Mouse (Mus musculus) left cerebral cortex, postnatal 36 days (tissue): Measurements from ENCODE around the gene Usp53. TPM values are rescaled to one million over a fixed set of nuclear protein-coding genes. Genes with fewer than 3 reads are reported as not detected.

Experiments
- DNase-seq, 2 experiments: peaks; one replicate each; pipeline ENCODE4 v3.0.0; 2021 to 2022; ENCODE audit warnings: low spot score in 2 of 2, mixed read lengths in 1 of 2
- intact Hi-C: fragments of 180-260 bp; cut with DNase I; formaldehyde crosslinking; loops from one replicate; pipeline ENCODE4 v1.15.1; 2025
- total RNA-seq, 2 experiments: library from RNA; stranded (reverse); gene quantifications; 2 replicates each; pipeline ENCODE4 v1.2.3; 2021

Gene Usp53
- 10 to 100 TPM; 21.7 to 32.7 TPM for total RNA-seq

DNA sequence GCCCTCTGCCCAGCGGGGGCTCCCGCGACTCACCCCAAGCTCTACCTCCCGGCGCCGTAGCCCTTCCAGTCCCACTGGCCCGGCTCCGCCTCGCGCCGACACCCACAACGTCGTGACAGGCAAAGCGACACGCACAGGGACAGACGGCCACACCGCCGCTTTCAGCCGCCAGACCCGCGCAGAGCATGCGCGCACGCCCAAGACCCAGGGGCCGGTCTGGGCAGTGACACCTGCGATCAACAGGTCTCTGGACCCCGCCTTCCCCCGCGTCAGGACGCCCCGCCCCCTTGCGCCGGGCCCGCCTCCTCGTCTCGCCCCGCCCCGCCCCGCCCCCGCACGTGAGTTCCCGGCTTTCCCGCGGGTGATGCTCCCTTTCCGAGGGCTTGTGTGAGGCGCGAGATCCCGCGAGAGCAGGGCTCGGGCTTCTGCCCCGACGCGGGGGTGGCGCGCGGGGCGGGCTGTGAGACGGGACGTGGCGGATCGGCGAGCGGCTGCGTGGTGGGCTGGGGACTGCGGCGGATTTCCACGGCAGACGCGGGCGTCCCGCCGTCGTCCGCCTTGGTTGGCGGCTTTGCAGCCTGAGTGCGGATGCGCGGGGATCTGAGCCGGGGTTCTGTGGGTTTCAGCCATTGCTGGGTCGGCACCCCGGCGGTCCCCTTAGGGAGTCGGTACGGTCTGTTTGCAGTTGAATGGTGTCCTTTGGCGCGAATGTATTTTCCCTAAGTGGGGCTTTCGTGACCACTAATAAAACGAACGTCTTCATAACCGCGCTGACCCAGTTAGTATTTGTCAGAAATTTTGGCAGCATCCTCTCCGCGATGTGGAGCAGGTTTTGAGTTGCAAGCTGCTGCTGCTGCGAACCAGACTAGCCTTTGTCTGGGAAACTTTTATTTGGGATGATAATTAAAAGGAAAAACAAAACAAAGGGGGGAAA is at the start of gene Usp53:
TSS of gene Usp53 (minus strand) at position 262 of the 934 bp plus-strand sequence.
- intact Hi-C loops: loop anchor here (5.0 kb wide), 2 partner anchors 62 to 118 kb away; partner anchors contain the start of gene 1810037I17Rik
- DNase-seq: peak; percentile 94 to 97

DNA sequence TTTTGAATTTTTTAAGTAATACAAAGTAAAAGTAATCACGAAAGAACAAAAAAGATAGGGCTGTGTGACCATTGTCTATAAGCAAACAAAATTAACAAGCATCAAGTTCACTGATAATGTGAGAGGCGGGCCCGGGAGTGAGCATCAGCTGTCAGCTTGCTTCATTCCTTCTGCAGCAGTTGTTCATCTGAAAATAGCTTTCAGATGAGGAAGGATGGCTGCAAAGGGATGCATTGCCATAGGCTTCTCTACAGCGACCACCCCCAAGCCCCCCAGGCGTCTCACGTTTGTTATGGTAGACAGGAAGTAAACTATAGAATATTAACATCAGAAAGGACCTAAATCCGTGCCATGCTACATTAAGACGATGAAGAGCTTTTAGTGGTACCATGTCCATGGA is 49.5 kb upstream of the Usp53 start:
- no peak for DNase-seq
- intact Hi-C loops: no loop called here

DNA sequence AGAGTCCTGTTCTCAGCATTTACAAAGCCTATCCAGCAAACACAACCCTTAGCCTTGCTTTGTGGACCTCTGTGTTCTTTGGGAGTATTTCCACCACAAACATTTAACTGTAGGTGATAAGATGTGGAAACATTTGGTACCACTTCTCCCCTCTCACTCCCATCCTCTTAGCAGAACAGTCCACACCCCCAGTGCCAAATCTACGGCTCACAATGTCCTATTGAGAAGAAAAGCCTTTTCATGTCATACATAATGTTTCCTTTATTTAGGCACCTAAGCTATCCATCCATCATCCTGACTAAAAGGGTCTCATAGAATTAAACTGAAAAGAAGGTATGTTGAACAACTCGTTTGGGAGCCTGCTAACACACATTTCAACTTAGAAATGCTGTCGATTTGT is 41.3 kb upstream of the Usp53 start:
- DNase-seq: no peak
- intact Hi-C loops: no loop called here

DNA sequence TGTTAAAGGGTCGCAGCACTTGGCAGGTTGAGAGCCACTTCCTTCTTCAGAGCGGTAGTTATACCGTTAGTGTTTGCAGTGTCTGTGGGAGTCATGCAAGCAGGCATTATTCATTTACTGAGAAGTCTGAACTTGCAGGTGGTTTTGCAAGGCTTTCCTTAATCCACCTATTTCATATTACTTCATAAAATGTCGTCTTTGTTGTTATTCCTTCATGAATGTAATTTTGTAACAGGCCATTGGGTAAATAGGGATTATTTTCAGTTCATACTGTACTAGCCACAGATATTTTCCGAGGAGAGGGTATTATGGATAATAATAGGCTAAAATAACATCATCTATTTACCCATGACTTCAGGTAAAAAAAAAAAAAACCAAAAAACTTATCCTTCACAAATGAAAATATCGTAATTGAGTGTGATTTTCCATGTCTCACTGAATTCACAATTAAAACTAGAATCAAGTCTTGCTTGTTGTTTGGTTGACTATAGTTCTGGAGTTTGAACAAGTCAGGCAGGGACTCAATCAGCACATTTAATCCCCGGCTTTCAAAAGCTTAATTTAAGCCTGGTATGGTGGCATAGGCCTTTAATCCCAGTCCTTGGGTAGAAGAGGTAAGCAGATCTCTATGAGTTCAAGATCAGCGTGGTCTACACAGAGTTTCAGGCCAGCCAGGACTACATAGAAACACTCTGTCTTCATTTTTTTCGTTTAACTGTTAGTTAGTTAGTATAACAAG is 40.4 kb upstream of the Usp53 start:
- DNase-seq: no peak
- intact Hi-C loops: no loop called here

DNA sequence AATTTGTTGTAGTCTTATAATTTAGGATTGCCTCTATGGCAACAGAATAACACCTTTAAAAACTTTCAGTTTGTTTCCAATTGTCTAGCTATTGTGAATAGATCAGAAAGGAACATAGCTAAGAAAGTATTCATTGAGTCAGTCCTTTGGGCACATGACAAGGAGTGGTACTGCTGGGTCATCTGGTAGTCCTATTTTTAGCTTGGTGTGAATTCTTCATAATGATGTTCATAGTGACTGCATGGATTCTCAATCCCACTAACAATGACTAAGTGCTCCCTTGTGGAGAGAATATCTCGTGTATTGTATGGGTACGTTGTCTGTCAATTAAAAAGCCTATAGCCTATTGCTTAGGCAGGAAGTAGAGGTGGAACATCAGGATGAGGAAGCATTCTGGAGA is 34.5 kb upstream of the Usp53 start:
- DNase-seq: no peak
- intact Hi-C loops: no loop called here

DNA sequence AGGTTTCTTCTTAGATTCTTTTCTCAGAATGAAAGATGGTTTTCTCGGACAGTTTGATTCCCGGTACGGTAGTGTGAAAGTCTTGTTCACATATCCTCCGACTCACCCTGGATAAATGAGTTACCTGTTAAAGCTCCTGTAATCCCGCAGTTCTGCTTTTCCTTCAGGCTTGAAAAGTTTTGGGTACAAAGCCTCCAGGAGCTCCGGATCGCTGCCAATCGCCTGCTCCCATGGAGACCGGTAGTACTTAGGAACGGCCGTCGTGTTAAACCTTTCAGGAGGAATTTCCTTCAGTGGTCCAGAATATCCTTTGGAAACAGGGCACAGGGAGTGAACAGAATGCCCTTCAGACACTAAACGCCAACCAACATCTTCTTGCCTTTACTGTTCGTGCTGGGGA is 29.2 kb upstream of the Usp53 start:
- DNase-seq: no peak
- intact Hi-C loops: no loop called here

DNA sequence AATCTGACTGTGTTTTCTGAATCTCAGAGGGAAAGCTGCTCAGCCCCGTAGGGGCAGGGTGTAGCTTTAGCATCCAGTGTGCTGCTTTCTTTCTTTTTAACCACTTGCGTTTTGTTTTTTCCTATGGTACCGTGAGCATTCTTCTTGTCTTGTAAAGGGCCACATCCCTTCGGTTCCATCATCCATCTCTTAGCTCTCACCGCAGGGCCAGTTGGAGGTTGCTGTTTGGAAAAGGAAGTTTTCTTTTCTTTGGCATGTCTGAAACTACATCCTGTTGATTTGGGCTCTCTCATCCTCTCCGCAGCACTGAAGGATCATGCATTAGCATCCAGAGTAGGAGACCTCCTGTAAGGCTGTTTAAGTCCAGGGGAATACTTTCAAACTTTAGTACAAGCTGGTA is 25.1 kb upstream of the Usp53 start:
- intact Hi-C loops: no loop called here
- DNase-seq: no peak

DNA sequence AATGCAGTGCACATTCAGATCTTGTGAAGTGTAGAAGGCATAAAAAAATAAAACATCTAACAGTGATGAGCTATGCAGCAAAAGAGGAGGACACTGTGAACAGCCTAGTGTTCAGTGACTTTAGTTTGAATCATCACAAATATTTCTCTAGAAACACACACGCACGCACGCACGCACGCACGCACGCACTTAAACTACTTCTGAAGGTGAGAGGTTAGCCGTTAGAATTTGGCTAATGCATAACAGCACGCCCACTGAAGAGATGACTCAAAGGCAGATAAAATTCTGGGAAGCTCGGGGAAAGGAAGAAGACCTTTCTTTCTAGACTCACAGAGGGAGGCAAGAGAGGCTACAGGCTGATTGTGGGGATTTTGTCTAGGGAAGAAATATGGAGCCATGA is 23.1 kb upstream of the Usp53 start:
- DNase-seq: no peak
- intact Hi-C loops: no loop called here

DNA sequence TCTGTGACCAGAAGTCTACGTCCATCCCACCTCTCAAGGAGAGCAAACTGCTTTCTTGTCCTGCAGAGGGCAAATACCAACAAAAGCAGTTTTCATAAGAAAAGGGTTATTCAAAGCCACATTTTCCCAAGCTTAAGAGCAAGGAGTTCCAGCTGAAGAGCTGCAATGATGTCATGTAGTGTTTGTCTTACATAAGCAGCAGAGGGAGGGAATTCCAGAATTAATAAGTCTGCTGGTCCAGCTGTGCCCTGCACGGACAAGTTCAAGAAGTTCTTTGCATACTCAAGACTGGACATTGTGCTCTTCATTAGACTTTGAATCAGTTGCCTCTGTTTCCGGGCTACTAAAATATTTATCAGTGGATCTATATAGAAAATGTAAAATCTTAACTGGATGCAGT is 16.7 kb upstream of the Usp53 start:
- DNase-seq: no peak
- intact Hi-C loops: no loop called here

DNA sequence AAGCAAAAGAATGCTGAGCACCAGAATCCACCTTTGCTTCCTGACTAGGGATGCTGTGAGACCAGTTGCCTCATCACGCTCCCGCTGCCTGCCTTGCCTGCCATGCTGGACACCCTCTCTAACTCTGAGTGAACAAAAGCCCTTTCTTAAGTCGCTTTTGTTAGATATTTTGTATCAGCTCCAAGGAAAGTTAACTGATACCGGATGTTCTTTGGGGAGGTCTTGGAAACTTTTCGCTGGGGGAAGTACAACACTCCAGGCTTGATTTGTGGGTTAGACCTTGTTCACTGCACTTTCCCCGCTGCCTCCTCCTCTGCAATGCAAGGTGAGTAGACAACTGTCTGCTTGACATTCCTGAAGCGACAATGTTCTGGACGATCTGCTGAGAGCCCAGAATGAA is 14.2 kb upstream of the Usp53 start:
- no peak for DNase-seq

DNA sequence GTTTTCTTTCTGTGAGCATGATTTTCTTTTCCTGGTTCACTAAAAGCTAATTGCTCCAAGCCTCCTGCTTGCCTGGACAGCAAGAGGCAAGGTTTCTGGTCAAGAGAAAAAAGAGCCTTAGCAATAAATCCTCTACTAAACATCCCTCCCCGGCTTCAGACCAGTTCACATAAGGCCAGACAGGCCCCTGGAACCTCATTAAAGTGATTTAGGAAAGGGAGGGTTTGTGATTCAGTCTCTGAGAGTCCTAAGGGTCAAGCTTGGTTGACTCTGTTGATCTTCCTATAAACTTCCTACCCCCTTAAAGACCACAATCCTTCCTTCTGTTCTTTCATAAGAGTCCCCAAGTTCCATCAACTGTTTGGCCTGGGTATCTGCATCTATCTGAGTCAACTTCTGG is 12.7 kb upstream of the Usp53 start:
- no peak for DNase-seq
- intact Hi-C loops: no loop called here

More for the DNA sequence above, 14.2 kb upstream of the Usp53 start:
- intact Hi-C loops: no loop called here

DNA sequence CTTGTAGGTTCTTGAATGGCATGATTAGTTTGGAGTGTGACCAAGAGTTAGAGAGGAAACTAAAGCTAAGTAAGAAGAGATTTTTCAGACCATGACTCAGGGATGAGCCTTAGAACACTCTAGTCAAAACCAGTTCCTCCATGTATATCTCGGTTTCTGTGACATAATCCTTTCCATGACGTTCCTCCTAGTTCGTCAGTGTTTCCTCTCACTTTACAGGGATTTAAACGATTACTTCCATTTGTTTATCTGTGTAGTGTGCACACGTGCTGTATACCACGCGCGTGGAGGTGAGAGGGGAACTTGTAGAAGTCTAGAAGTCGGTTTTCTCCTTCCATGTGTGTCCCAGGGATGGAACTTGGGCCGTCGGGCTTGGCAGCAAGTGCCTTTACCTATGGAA is 2.6 kb upstream of the Usp53 start:
- intact Hi-C loops: no loop called here
- DNase-seq: no peak

DNA sequence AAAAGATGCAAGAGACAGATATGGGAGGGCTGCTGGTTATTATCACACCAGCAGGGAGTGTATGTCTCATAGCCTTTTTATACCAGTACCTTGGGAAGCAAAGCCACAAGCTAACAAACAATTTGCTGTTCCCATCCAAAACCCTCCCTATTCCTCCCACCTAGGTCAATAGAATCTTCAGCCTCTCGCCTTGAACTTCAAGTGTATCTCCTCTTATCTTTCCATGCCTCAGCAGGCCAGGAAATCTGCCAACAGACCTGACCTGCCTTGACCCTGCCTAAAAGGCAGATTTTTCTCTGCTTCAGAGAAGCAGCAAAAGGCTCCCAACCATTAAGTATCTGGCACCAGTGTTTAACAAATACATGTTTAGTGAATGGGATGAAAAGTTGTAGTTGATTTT is 2.1 kb upstream of the Usp53 start:
- no peak for DNase-seq
- intact Hi-C loops: no loop called here

DNA sequence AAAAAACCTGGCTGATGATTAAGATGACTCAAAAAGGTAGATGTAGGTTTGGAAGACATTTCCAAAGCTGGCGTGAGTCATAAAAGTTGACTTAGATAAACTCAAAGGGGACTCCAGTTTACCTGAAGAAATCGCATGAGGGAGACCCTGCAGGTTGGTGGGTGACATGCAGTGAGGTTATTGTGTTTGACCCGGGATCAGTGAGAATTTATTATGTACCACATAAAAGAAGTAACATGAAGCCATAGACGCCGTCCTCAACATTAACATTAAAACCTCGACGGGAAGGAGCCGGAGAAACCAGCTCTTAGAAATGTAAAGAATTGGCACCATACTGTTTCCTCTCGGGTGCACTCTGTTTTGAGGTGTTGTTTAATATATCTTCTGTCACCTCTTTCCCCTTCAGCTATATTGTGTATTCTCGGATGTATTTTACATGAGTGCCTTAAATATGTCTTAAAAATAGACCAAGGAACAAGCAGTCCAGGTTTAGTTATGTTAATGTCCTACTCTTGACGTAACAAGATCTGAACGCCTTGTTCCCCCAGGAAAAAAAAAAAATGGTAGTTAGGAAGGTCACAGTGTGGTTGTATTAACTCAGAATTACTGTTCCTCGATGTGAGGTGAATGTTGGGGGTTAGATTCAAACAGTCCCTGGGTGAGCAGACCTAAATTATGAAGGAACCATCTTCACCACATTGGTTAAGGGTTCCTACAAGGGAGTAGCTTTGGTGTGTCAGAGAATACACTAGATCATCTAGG is 1.1 kb upstream of the Usp53 start:
- intact Hi-C loops: no loop called here

DNA sequence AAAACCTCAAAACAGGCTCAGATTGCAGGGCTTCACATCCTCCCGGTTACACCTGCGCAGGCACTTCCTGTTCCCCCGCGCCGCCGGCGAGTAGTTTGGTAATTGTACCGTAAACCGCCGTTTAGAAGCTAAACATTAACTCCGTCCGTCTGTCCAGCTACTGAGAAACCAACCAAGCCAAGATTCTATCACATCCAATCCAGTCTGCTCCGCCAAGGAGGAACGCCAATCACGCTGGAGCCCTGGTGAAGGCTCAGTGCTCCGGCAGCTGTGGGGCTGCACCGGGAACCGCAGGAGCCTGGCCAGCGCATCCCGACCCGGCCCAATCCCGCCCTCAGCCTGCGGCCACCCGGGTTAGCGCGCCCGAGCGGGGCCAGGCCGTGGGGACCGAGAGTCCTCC is 461 bp downstream of the Usp53 start:
- DNase-seq: no peak
- intact Hi-C loops: loop anchor here (5.0 kb wide), 2 partner anchors 62 to 118 kb away; partner anchors contain the start of gene 1810037I17Rik

More for the DNA sequence above, 1.1 kb upstream of the Usp53 start:
- DNase-seq: no peak

DNA sequence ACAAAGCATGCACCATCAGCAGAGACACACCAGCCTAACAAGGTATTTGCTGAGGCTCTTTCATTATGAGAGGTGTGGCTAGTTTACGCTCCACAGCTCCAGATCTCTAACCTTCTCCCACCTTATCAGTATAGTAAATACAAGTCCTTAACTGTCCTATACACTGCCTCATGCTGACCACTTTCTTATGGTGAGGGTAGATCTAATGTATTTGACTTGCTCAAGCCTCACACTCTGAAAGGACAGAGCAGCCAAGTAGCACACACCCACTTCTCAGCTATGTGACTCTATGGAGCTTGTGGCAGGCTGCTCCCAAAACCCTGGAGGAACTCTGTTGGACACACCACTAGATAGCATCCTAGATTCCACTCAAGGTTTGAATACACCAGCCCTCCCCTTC is 8.3 kb downstream of the Usp53 start:
- DNase-seq: no peak
- intact Hi-C loops: no loop called here

DNA sequence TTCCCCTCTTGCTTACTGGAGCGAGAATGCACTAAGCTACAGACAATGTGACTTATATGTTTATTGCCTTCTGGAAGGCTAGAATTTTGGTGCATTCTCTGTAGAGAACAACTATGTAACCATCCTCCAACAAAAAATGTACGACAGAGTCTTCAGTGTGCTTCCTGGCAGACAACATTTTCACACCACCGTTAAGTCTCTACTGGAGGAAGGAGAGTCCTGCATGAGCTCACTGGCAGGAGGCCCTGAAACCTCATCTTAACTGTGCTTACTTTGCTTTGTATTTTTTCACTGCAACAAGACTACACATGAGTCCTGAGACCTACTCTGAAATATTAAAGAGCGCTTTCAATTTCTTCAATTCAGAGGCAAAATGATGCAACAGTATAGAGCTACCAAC is 8.9 kb downstream of the Usp53 start:
- intact Hi-C loops: no loop called here
- DNase-seq: no peak

DNA sequence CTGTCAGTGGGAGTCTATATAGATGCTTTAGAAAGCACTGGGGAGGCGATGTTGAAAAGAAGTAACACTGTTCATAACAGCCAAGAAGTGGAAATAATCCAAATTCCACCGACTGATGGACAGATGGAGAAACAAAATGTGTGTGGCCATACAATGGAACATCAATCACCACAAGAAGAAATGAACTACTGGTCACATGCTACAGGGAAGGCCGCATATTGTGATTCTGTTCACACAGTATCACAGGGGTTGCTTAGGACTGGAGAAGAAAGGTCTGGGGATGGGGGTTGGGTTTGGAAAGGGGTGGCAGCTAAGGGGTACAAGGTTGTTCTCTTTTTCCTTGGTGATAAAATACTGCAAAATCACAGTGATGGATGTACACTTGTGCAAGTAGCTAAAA is 9.5 kb downstream of the Usp53 start:
- no peak for DNase-seq
- intact Hi-C loops: no loop called here

DNA sequence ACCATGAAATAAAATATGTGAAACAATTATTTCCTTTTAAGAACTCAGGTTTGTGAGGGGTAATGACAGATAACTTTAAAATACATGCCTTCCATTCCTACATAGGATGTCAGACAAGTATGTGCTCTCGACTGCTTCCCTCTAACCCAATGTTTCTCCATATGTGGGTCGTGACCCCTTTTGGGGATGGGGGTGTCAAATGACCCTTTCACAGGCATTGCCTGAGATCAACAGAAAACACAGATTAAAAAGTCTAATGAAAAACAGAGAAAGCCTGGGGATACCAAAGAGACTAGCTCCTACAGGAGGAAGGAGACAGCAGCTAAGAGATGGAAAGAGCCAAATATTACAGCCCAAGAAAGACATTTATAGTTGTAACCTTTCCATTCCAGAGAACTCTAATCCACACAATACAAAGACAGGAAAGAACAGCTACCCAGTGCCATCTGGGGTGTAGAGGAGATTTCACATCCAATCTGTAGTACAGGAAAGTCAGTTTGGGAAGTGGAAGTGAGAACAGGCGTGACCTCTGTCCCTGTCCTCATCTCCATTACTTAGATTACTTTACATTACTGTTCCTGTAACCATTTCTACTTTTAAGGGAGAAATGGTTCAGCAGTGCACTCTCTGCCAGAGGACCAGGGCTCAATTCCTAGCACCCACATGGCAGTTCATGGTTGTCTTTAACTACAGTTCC is 12.0 kb downstream of the Usp53 start:
- DNase-seq: no peak
- intact Hi-C loops: no loop called here

DNA sequence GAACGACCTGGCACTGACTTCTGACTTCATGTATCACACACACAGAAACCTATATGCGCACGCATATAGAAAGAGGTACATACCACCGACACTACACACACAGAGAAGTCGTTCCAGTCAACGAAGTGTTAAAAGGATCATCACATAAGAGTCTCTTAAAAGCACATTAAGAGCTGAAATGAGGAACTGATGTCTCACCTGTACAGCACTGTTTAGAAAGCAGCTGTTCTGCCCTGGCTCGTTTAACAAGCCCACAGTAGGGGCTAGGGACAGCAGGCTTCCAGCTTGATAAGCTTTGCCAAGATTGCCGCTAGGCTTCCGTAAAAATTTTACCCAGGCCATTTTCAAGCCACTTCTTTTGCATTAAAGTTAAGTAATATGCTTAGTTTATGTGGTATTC is 15.9 kb downstream of the Usp53 start:
- no peak for DNase-seq
- intact Hi-C loops: no loop called here
